Mouse (Mus musculus) gonadal fat pad, adult 2 months (tissue): ENCODE measurements around the gene Samsn1. TPM values are rescaled to one million over a fixed set of nuclear protein-coding genes. Genes with fewer than 3 reads are reported as not detected.
A peak's percentile ranks its signal among the peaks of the same experiment; 100 is the strongest.

Experiments used
- DNase-seq: peaks from one replicate; pipeline ENCODE4 v3.0.0-alpha.2; 2012; ENCODE audit warnings: low read depth
- polyA plus RNA-seq: library from polyadenylated mRNA; depleted of rRNA; stranded (reverse); fragments of >200 nt; gene quantifications from 2 replicates; pipeline ENCODE4 v1.2.3, GENCODE M21; 2012

Gene Samsn1
- polyA plus RNA-seq, 1 experiment = 0.95 TPM

- DNase-seq = no peak
Observed at GRCm38 (mm10) chr16:75933357-75933756, 88.7 kb downstream of the Samsn1 start.

GRCm38 (mm10) chr16:75930222-75930553, 91.9 kb downstream of the Samsn1 start:
- DNase-seq = no peak

- DNase-seq = no peak
Observed at GRCm38 (mm10) chr16:75929536-75930221, 92.4 kb downstream of the Samsn1 start.

GRCm38 (mm10) chr16:75926511-75926910, 95.6 kb downstream of the Samsn1 start:
- no peak for DNase-seq

GRCm38 (mm10) chr16:75920870-75921269, 101.2 kb downstream of the Samsn1 start:
- no peak for DNase-seq

GRCm38 (mm10) chr16:75919298-75919697, 102.8 kb downstream of the Samsn1 start:
- DNase-seq = no peak

- DNase-seq = no peak
Observed at GRCm38 (mm10) chr16:75917712-75918111, 104.4 kb downstream of the Samsn1 start.

- DNase-seq = no peak
Observed at GRCm38 (mm10) chr16:75912051-75912450, 110.0 kb downstream of the Samsn1 start.

GRCm38 (mm10) chr16:75908635-75909494, 113.2 kb downstream of the Samsn1 start:
- DNase-seq = no peak

GRCm38 (mm10) chr16:75906790-75907189, 115.3 kb downstream of the Samsn1 start:
- no peak for DNase-seq

GRCm38 (mm10) chr16:75906260-75906659, 115.8 kb downstream of the Samsn1 start:
- DNase-seq = no peak

GRCm38 (mm10) chr16:75905324-75905723, 116.8 kb downstream of the Samsn1 start:
- no peak for DNase-seq

GRCm38 (mm10) chr16:75904072-75904471, 118.0 kb downstream of the Samsn1 start:
- DNase-seq = no peak

- no peak for DNase-seq
Observed at GRCm38 (mm10) chr16:75903028-75903427, 119.1 kb downstream of the Samsn1 start.

GRCm38 (mm10) chr16:75899885-75900620, 122.0 kb downstream of the Samsn1 start:
- peak; percentile 69 for DNase-seq

GRCm38 (mm10) chr16:75897828-75898367, 124.2 kb downstream of the Samsn1 start:
- DNase-seq = no peak

- no peak for DNase-seq
Observed at GRCm38 (mm10) chr16:75894263-75894901, 127.7 kb downstream of the Samsn1 start.

GRCm38 (mm10) chr16:75893470-75893869, 128.6 kb downstream of the Samsn1 start:
- DNase-seq = no peak

GRCm38 (mm10) chr16:75889081-75889646, 132.9 kb downstream of the Samsn1 start:
- no peak for DNase-seq

GRCm38 (mm10) chr16:75887203-75887602, 134.9 kb downstream of the Samsn1 start:
- DNase-seq = no peak

- DNase-seq = no peak
Observed at GRCm38 (mm10) chr16:75878885-75879284, 143.2 kb downstream of the Samsn1 start.
